Mouse (Mus musculus) naive thymus-derived CD4-positive, alpha-beta T cell, adult 2 months (primary cell): ENCODE measurements around the gene Olfr319.
"Not testable (repeated sequence)": the region's sequence is repeated elsewhere in the genome, so short reads cannot be mapped to it uniquely, and the experiment has no call there.

Experiments used
- DNase-seq: peaks from one replicate; pipeline ENCODE4 v3.0.0-alpha.2; 2011; ENCODE audit warnings: low read depth

The Olfr319 gene

DNA sequence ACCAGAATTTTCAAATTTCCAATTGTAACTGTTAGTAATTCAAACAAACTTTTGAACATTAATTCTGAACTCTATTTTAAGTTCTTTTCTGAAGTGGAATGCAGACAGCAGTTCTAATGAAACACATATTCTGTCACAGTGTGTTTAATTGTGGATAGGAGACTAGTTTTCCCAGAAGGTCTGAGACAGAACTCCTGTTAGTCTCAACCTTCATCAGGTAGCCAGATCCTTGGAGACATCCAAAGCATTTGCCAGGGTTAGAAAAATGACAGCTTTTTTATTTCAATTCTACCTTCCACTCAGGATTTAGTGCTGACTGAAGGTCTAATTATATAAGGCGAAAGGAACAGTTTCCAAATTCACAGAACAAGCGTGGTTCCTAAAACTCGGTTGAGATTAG, at the start of gene Olfr319:
Olfr319 (plus strand) TSS at position 301 of the 400 bp plus-strand sequence.
- DNase-seq, result no peak

- DNase-seq, result no peak
These were observed 43.8 kb upstream of the Olfr319 start for GRCm38 (mm10) chr11:58655151-58655550.

DNA sequence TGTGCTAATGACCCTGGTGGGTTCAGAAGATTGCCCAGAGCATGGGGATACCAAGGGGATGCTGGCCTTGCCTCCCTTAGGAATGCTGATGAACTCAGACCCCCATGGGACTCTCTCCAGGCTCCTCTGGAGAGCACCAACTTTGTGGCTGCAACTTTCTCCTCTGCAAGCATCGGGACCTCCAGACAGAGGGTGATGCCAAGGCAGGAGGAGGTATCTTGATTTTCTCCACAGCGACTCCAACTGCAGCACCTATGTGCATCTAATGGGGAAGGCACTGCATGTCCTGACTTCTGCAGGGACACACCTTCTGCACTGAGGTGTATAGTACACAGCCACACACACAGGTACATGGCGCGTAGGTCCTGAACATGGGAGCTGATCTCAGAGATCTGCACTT, 40.4 kb upstream of the Olfr319 start, which contains the start of gene Olfr322:
Olfr322 (plus strand) TSS at position 187 of the 400 bp plus-strand sequence.
- DNase-seq, result no peak

- DNase-seq, result no peak
These were observed 29.7 kb upstream of the Olfr319 start for GRCm38 (mm10) chr11:58669252-58669651.

GRCm38 (mm10) chr11:58671825-58672224, 27.1 kb upstream of the Olfr319 start:
- DNase-seq, result no peak

GRCm38 (mm10) chr11:58680799-58681198, 18.2 kb upstream of the Olfr319 start, which contains the start of gene Olfr320:
Olfr320 (plus strand) TSS chr11:58681099.
- no peak for DNase-seq

GRCm38 (mm10) chr11:58709086-58709485, 10.1 kb downstream of the Olfr319 start:
- DNase-seq, result no peak

DNA sequence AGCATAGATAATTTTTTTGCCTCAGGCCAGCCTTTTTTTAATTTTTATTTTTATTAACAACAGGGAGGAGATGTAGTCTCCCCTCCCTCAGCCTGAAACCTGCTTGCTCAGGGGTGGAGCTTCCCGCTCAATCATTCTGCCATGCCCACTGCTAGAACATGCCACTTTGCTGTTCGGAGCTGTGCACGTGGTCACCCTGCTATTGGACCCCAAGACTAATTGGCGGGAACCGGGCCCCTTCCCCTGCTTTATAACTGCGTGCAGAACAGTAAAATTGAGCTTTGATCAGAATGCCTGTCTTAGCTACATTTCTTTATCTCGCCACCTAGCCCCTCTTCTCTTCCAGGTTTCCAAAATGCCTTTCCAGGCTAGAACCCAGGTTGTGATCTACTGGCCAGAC, 18.8 kb downstream of the Olfr319 start:
- not testable (repeated sequence) for DNase-seq

DNA sequence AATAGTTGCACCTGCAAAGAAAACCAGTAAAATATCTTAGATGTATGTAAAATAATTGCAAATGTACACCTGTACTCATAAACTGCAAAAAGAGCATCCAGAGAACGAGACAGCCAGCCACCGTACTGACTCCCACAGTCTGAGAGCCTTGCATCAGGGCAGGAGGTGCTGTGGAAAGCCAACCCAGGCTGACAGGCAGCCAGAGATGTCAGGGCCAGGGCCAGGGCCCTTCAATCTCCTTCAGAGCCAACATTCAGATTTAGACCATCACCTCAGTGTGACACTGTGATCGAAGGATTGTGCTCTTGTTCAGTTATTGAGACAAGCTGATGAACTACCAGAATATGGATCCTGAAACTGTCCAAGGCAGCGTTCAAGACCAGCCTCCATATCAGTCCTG, 20.7 kb downstream of the Olfr319 start:
- DNase-seq, result no peak

DNA sequence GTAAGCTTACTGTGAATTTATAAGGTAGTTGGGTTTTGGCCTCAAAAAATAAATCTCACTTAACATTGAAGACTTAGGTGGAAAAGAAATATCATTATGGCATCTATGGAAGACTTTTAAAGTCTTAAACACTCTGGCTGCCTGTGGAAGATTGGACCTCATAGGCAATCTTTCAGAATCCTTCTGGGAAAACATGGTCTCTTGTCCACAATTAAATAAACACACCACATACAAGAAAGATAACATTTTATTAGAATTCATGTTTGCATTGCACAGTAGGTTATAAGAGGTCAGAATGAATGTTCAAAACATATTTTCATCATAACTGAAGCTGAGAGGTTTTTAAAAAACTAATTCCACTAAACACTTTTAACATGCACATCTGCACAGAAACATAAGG, 25.0 kb downstream of the Olfr319 start, which contains the start of gene Olfr318:
Olfr318 (minus strand) TSS at position 101 of the 400 bp plus-strand sequence.
- no peak for DNase-seq

GRCm38 (mm10) chr11:58727896-58728650, 29.1 kb downstream of the Olfr319 start:
- not testable (repeated sequence) for DNase-seq

- DNase-seq, result no peak
These were observed 34.4 kb downstream of the Olfr319 start for GRCm38 (mm10) chr11:58733372-58733771.

DNA sequence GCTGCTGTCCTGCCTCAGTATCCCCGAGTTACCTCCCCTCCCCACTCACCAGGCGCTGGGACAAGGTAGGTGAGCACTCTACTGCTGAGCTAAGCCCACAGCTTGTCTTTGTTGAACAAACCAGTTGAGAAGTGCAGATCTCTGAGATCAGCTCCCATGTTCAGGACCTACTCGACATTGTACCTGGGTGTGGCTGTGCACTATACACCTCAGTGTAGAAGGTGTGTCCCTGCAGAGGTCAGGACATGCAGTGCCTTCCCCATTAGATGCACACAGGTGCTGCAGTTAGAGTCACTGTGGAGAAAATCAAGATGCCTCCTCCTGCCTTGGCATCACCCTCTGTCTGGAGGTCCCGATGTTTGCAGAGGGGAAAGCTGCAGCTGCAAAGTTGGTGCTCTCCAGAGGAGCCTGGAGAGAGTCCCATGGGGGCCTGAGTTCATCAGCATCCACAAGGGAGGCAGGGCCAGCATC, 39.9 kb downstream of the Olfr319 start, which contains the start of gene Olfr317:
Olfr317 (minus strand) TSS at position 421 of the 471 bp plus-strand sequence.
- DNase-seq, result no peak

- not testable (repeated sequence) for DNase-seq
These were observed 52.1 kb downstream of the Olfr319 start for GRCm38 (mm10) chr11:58751096-58751495.

DNA sequence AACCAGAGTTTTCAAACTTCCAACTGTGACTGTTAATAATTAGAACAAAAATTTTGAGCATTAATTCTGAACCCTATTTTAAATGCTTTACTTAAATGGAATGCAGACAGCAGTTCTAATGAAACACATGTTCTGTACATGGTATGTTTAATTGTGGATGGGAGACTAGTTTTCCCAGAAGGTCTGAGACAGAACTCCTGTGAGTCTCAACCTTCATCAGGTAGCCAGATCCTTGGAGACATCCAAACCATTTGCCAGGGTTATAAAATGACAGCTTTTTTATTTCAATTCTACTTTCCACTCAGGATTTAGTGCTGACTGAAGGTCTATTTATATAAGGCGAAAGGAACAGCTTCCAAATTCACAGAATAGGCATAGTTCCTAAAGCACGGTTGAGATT, 53.5 kb downstream of the Olfr319 start, which contains the start of gene Olfr316:
Olfr316 (plus strand) TSS at position 301 of the 400 bp plus-strand sequence.
- no peak for DNase-seq
